Mouse (Mus musculus) embryonic fibroblast, embryonic 13.5 days (primary cell): ENCODE measurements at regions not wholly inside any gene's neighbourhood (a gene's known extent, or its start where the extent isn't known, plus 50 kb on each side); places are given as distances from the start of the nearest gene placed in this dataset.

Source experiments
- CTCF ChIP-seq: IDR thresholded peaks from 2 replicates; pipeline ENCODE4 v1.5.1; 2011; ENCODE audit warnings: mild to moderate bottlenecking, control low read depth, low read length, moderate library complexity, borderline replicate concordance; ENCODE audit not compliant: insufficient read depth
- POLR2A ChIP-seq: IDR thresholded peaks from 2 replicates; pipeline ENCODE4 v1.6.1; 2011; ENCODE audit warnings: low read depth, mild to moderate bottlenecking, control low read depth, low read length, moderate library complexity

DNA sequence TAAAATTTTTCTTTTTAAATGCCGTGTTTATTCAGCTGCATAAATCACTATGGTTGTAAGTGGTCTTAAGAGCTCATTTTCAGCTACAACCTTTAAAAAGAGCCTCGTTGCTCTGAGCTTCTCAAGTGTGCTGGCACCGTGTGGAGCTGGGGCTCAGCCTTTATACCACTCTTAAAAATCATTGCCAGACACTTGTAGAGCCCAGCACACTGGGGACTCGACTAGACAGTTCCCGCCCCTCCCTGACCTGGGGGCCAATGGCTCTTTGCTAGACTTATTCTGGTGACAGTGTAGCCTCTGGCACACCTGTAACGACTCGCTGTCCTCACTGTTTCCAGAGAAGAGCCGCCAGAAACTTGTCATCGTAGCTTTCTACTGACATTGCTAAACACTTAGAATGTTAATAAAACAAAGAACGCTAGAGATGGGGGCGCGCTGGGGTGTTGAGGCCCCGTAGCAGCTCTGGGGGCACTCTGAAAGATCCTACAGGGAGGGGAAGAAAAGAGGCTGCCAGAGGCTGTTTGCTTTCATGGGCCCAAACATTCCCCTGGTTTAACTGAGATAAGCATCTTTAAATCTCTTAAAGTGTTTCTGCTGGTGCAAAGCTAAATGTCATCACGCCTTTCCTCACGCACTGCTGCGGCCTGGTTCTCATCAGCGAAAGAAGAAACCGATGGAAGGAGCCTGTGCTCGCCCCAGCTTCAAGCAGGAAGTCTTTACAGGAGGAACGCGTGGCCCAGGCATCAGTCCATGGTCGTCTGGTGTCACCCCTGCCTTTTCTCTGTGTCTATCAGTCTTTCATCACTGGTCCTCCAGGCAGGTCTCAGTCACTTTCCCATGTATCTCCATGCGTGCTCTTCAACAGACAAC lies 196.7 kb downstream of the Smoc2 start:
- TF ChIP-seq POLR2A (no peak), CTCF (no peak)
